Mouse (Mus musculus) Patski (cell line): Measurements from ENCODE around the gene Srrm1. TPM values are rescaled to one million over a fixed set of nuclear protein-coding genes. Genes with fewer than 3 reads are reported as not detected.

Experiments used
- ATAC-seq: fragments of 100-300 bp; one replicate; pipeline ENCODE4 v1.8.0; 2021
- CTCF ChIA-PET: fragments of 350-600 bp; sonication (Branson Sonifier 250); formaldehyde crosslinking; loops from one replicate; lab custom pipeline; 2022; ENCODE audit warnings: inconsistent platforms; lab: Charles Lee
- POLR2A ChIA-PET: fragments of 350-600 bp; sonication (Branson Sonifier 250); formaldehyde crosslinking; loops from one replicate; lab custom pipeline; 2022; ENCODE audit warnings: antibody characterized with exemption, inconsistent platforms; lab: Charles Lee
- DNase-seq: peaks from one replicate; pipeline ENCODE4 v3.0.0-alpha.2; 2011; ENCODE audit warnings: low read depth, low spot score
- H3K27me3 ChIP-seq: fragments of 371-371 bp; one replicate; pipeline ENCODE4 v1.5.1; 2021
- CTCF ChIP-seq: fragments of 100-300 bp; IDR thresholded peaks from one replicate; pipeline ENCODE4 v1.5.1; 2021
- in situ Hi-C: fragments of 300-500 bp; cut with MboI; formaldehyde crosslinking; loops from 3 replicates; pipeline ENCODE4 v1.11.1; 2018; ENCODE audit warnings: low pct_unique_long_range_greater_than_20kb, mixed read lengths
- polyA plus RNA-seq: library from polyadenylated mRNA; unstranded; gene quantifications from one replicate; pipeline ENCODE4 v1.2.3, GENCODE M21; 2021

Gene Srrm1
- polyA plus RNA-seq, 1 experiment from 2014 or later, result 102 TPM

DNA sequence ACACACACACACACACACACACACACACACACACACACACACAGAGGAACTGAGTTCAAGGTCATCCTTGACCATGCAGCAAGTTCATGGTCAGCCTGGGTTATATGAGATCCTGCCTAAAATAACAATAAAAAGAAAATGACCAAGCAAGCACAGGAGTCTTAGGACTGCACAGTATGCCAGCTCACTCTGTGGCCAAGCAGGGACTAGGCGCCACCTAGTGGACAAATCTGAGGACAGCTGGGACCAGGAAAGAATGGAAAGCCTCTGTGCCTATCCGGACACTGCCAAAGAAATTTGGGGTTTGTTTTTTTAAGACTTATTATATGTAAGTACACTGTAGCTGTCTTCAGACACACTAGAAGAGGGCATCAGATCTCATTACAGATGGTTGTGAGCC, 35.2 kb downstream of the Srrm1 start:
- ChIA-PET CTCF (interaction anchor here (1.0 to 2.7 kb wide), 3 partner anchors 44 to 98 kb away, joined by 3 to 23 read pairs (median 3); no protein-coding TSS in a partner anchor), POLR2A (interaction anchor here (0.6 to 1.5 kb wide), 4 partner anchors 9 to 117 kb away, joined by 3 read pairs; no protein-coding TSS in a partner anchor)
- ATAC-seq (no peak), DNase-seq (no peak)
- no peak for TF ChIP-seq CTCF
- no peaks in the 10 kb centered on the region for H3K27me3 ChIP-seq
- in situ Hi-C loops, result loop anchor here (5.0 kb wide), 2 partner anchors 96 to 161 kb away; no protein-coding TSS in a partner anchor

- DNase-seq, result no peak
- no peak for TF ChIP-seq CTCF
- CTCF ChIA-PET, result interaction anchor here (1.4 to 2.7 kb wide), 2 partner anchors 43 to 98 kb away, joined by 3 to 23 read pairs; no protein-coding TSS in a partner anchor
- H3K27me3 ChIP-seq, result no peaks in the 10 kb centered on the region
- in situ Hi-C loops, result loop anchor here (5.0 kb wide), 2 partner anchors 95 to 160 kb away; no protein-coding TSS in a partner anchor
- no peak for ATAC-seq
- POLR2A ChIA-PET, result interaction anchor here (0.6 to 1.5 kb wide), 4 partner anchors 9 to 116 kb away, joined by 3 read pairs; no protein-coding TSS in a partner anchor
Measured at GRCm38 (mm10) chr4:135317539-135317938, 35.6 kb downstream of the Srrm1 start.

- no peak for DNase-seq
- no peaks in the 10 kb centered on the region for H3K27me3 ChIP-seq
- no peak for ATAC-seq
- in situ Hi-C loops, result loop anchor here (5.0 kb wide), 2 partner anchors 93 to 158 kb away; no protein-coding TSS in a partner anchor
- no peak for TF ChIP-seq CTCF
- CTCF ChIA-PET, result interaction anchor here (0.7 to 2.0 kb wide), 2 partner anchors 46 to 96 kb away, joined by 3 to 5 read pairs; no protein-coding TSS in a partner anchor
- POLR2A ChIA-PET, result no interaction called here
Measured at GRCm38 (mm10) chr4:135315287-135315686, 37.8 kb downstream of the Srrm1 start.

DNA sequence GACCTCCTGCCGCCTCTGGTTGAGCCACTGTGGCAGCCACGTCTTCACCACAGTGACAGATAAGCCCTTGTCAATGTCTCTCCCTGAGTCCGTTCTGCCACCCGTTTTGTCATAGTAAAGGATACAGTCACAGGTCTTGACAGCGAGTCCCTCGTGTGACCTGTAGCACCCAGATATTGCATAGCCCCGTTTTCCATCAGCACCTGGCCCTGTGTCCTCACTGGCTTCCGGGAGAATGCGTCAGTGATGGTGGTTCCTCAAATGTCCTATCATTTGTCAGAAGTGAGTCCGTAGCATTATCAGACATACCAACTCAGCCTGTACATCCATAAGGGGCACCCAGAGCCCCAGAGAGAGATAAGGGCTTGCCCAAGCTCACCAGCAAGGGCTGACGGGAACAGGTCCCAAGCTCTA, 38.7 kb downstream of the Srrm1 start:
- ATAC-seq, result no peak
- ChIA-PET CTCF (interaction anchor here (0.7 to 2.0 kb wide), 2 partner anchors 45 to 95 kb away, joined by 3 to 5 read pairs; no protein-coding TSS in a partner anchor), POLR2A (interaction anchor here (1.7 kb wide), 1 partner anchor 45 kb away, joined by 9 read pairs; no protein-coding TSS in a partner anchor)
- no peaks in the 10 kb centered on the region for H3K27me3 ChIP-seq
- in situ Hi-C loops, result loop anchor here (5.0 kb wide), 1 partner anchor 47 kb away; no protein-coding TSS in a partner anchor
- DNase-seq, result no peak
- no peak for TF ChIP-seq CTCF

GRCm38 (mm10) chr4:135313761-135314241, 39.3 kb downstream of the Srrm1 start:
- ATAC-seq (no peak), DNase-seq (no peak)
- in situ Hi-C loops, result loop anchor here (5.0 kb wide), 1 partner anchor 46 kb away; no protein-coding TSS in a partner anchor
- POLR2A ChIA-PET, result interaction anchor here (0.6 to 1.7 kb wide), 4 partner anchors 12 to 217 kb away, joined by 3 to 9 read pairs (median 4); no protein-coding TSS in a partner anchor
- CTCF ChIA-PET, result interaction anchor here (1.4 to 2.0 kb wide), 2 partner anchors 44 to 77 kb away, joined by 4 to 5 read pairs; no protein-coding TSS in a partner anchor
- no peaks in the 10 kb centered on the region for H3K27me3 ChIP-seq
- no peak for TF ChIP-seq CTCF

- no peak for TF ChIP-seq CTCF
- DNase-seq (no peak), ATAC-seq (no peak)
- CTCF ChIA-PET, result interaction anchor here (1.4 to 2.0 kb wide), 2 partner anchors 43 to 76 kb away, joined by 4 to 5 read pairs; no protein-coding TSS in a partner anchor
- POLR2A ChIA-PET, result interaction anchor here (0.5 to 1.7 kb wide), 9 partner anchors 11 to 217 kb away, joined by 3 to 9 read pairs (median 3); no protein-coding TSS in a partner anchor
- in situ Hi-C loops, result loop anchor here (5.0 kb wide), 1 partner anchor 46 kb away; no protein-coding TSS in a partner anchor
- H3K27me3 ChIP-seq, result no peaks in the 10 kb centered on the region
Measured at GRCm38 (mm10) chr4:135313111-135313691, 39.9 kb downstream of the Srrm1 start.

DNA sequence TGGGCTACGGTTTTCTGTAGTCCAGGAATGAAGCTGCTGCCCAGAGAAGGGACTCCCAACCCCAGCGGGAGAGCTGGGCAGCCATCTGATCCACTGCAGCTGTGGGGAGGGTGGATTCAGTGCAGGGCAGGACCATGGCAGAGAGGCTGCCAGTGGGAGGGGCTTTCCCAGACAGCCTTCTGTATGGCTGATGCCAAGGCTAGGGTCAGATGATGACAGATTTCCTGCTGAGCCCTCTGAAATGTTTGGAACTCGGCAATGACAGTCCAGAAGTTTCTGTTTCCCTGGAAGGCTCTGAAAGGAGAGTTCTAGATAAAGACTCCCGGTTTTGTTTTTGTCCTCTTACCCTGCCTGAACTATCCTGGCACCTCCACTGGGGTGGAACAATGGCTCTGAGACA, 40.4 kb downstream of the Srrm1 start:
- no peak for TF ChIP-seq CTCF
- ATAC-seq, result peak; percentile 63
- in situ Hi-C loops, result loop anchor here (5.0 kb wide), 1 partner anchor 45 kb away; no protein-coding TSS in a partner anchor
- no peaks in the 10 kb centered on the region for H3K27me3 ChIP-seq
- DNase-seq, result peak; percentile 80
- ChIA-PET POLR2A (interaction anchor here (0.5 to 1.7 kb wide), 7 partner anchors 11 to 82 kb away, joined by 3 to 9 read pairs (median 4); no protein-coding TSS in a partner anchor), CTCF (interaction anchor here (1.4 kb wide), 1 partner anchor 76 kb away, joined by 4 read pairs; no protein-coding TSS in a partner anchor)

DNA sequence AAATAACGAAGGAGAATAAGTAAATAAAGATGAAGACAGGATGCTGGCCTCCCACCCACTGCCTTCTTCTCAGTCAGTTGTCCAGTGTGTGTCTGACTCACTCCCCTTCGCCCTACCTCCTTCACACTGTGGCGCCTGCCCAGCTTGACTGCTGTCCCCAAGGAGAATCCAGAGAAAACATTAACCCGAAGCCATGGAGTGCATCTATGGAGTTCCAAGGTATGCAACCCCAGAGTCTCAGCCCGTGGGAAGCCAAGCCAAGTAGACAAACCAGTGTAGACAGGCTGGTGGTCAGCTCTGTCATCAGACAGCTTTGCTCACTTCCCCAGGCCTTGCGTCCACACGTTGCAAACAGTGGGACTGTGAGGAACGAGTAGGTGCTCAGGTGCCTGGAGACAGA, 42.8 kb downstream of the Srrm1 start:
- in situ Hi-C loops, result loop anchor here (5.0 kb wide), 1 partner anchor 43 kb away; no protein-coding TSS in a partner anchor
- TF ChIP-seq CTCF, result no peak
- no peaks in the 10 kb centered on the region for H3K27me3 ChIP-seq
- ATAC-seq (peak; percentile 41), DNase-seq (peak; percentile 90)
- ChIA-PET POLR2A (interaction anchor here (1.0 to 1.2 kb wide), 3 partner anchors 18 to 56 kb away, joined by 3 read pairs; no protein-coding TSS in a partner anchor), CTCF (no interaction called here)

- no peak for TF ChIP-seq CTCF
- POLR2A ChIA-PET, result interaction anchor here (0.8 to 1.9 kb wide), 7 partner anchors 11 to 56 kb away, joined by 3 to 7 read pairs (median 3); partner anchors contain the start of gene Clic4
- in situ Hi-C loops, result loop anchor here (5.0 kb wide), 1 partner anchor 42 kb away; no protein-coding TSS in a partner anchor
- DNase-seq (no peak), ATAC-seq (no peak)
- H3K27me3 ChIP-seq, result no peaks in the 10 kb centered on the region
- CTCF ChIA-PET, result interaction anchor here (1.0 to 1.1 kb wide), 2 partner anchors 11 to 83 kb away, joined by 3 read pairs; no protein-coding TSS in a partner anchor
Measured at GRCm38 (mm10) chr4:135309726-135310125, 43.4 kb downstream of the Srrm1 start.
